Mouse (Mus musculus) bone marrow macrophage, adult 2 months (primary cell): ENCODE data around the gene Dcakd.

Experiments used
- CTCF ChIP-seq: IDR thresholded peaks from 2 replicates; pipeline ENCODE4 v1.5.1; 2012; ENCODE audit warnings: low read depth, mild to moderate bottlenecking, low read length, moderate library complexity
- POLR2A ChIP-seq: IDR thresholded peaks from 2 replicates; pipeline ENCODE4 v1.6.1; 2012; ENCODE audit warnings: mild to moderate bottlenecking, low read depth, low read length, borderline replicate concordance

- TF ChIP-seq CTCF (no peak), POLR2A (no peak)
These were observed 34.6 kb downstream of the Dcakd start for GRCm38 (mm10) chr11:102993420-102994029.
